Mouse (Mus musculus) liver, embryonic 11.5 days (tissue): ENCODE data around the gene Swt1. TPM values are rescaled to one million over a fixed set of nuclear protein-coding genes. Genes with fewer than 3 reads are reported as not detected.
"Not testable (repeated sequence)": the region's sequence is repeated elsewhere in the genome, so short reads cannot be mapped to it uniquely, and the experiment has no call there.

Experiments used
- ATAC-seq: fragments of 200-750 bp; cut with Nextera tagmentation; replicated peaks from 2 replicates; pipeline ENCODE4 v1.8.0; 2017; ENCODE audit warnings: moderate number of reproducible peaks, mild to moderate bottlenecking, moderate TSS enrichment, moderate library complexity; ENCODE audit not compliant: low FRiP score
- DNase-seq: peaks from one replicate; pipeline ENCODE4 v3.0.0-alpha.2; 2017; ENCODE audit warnings: low spot score
- H3K27ac ChIP-seq: fragments of 300-500 bp; sonication (generic); 2 replicates; pipeline ENCODE4 v1.5.1; 2014; ENCODE audit warnings: mild to moderate bottlenecking, low read depth, low read length, control low read depth
- H3K27me3 ChIP-seq: fragments of 300-500 bp; sonication (generic); replicated peaks from 2 replicates; pipeline ENCODE4 v1.6.1; 2014; ENCODE audit warnings: low read length, mixed read lengths; ENCODE audit not compliant: control insufficient read depth, insufficient read depth
- H3K36me3 ChIP-seq: fragments of 300-500 bp; sonication (generic); 2 replicates; pipeline ENCODE4 v1.6.1; 2014; ENCODE audit warnings: mild to moderate bottlenecking, low read length, moderate library complexity, mixed read lengths; ENCODE audit not compliant: control insufficient read depth, insufficient read depth
- H3K4me1 ChIP-seq: fragments of 300-500 bp; sonication (generic); replicated peaks from 2 replicates; pipeline ENCODE4 v1.6.1; 2014; ENCODE audit warnings: low read length, mixed read lengths; ENCODE audit not compliant: control insufficient read depth, insufficient read depth
- H3K4me2 ChIP-seq: fragments of 300-500 bp; sonication (generic); 2 replicates; pipeline ENCODE4 v1.6.1; 2014; ENCODE audit warnings: mild to moderate bottlenecking, control low read depth, moderate library complexity
- H3K4me3 ChIP-seq: fragments of 300-500 bp; sonication (generic); 2 replicates; pipeline ENCODE4 v1.5.1; 2014; ENCODE audit warnings: low read depth, low read length, control low read depth
- H3K9ac ChIP-seq: fragments of 300-500 bp; sonication (generic); 2 replicates; pipeline ENCODE4 v1.6.1; 2014; ENCODE audit warnings: low read depth, low read length, control low read depth
- H3K9me3 ChIP-seq: fragments of 300-500 bp; sonication (generic); 2 replicates; pipeline ENCODE4 v1.6.1; 2016; ENCODE audit warnings: low read length, inconsistent platforms, mixed read lengths; ENCODE audit not compliant: control insufficient read depth
- WGBS: fragments of 180-500 bp; shearing (Covaris S2); extraction: QIAGEN DNeasy Blood & Tissue Kit; methylation state at CpG from one replicate; pipeline ENCODE4 v1.1.7; 2014; 5-methylcytosine and 5-hydroxymethylcytosine counted together
- polyA plus RNA-seq: library from polyadenylated mRNA; unstranded; fragments of >200 nt; fragmentation: Nextera tagmentation; extraction: Ambion mirVana; gene quantifications from 2 replicates; pipeline ENCODE4 v1.2.1, GENCODE M21; 2014

The Swt1 gene
- polyA plus RNA-seq, result 19.1 and 20.7 TPM in 2 replicates

GRCm38 (mm10) chr1:151428263-151429221, at the start of gene Swt1, which contains the start of gene Trmt1l:
TSS of gene Swt1 (minus strand) at chr1:151428455.
TSS of gene Trmt1l (plus strand) at chr1:151428542.
- Histone ChIP-seq H3K4me3 (peak within 1 kb of the TSS; percentile 83), H3K36me3 (no peaks in the 10 kb centered on the region), H3K4me2 (peak within 1 kb of the TSS; percentile 80), H3K4me1 (peaks cover 9% of the 10 kb centered on the region), H3K9me3 (no peaks in the 10 kb centered on the region), H3K9ac (peak within 1 kb of the TSS; percentile 96), H3K27me3 (no peaks in the 10 kb centered on the region), H3K27ac (peak within 1 kb of the TSS; percentile 88)
- ATAC-seq, result peak; percentile 98
- peak; percentile 93 for DNase-seq
- under 1% methylated on average over 74 of the region's 74 CpGs for WGBS

DNA sequence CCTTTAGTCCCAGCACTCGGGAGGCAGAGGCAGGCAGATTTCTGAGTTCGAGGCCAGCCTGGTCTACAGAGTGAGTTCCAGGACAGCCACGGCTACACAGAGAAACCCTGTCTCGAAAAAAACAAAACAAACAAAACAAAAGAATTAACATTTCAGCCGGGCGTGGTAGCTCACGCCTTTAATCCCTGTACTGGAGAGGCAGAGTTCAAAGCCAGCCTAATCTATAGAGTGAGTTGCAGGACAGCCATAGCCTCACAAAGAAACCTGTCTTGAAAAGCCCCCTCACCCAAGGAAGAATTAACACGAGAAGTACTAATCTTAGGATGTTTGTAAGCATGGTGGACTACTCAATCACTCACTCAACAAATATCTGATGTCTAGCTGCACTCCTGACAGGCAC, 44.1 kb upstream of the Swt1 start:
- H3K4me3 ChIP-seq, H3K9ac ChIP-seq, ATAC-seq, H3K27me3 ChIP-seq, H3K9me3 ChIP-seq, H3K4me1 ChIP-seq, H3K27ac ChIP-seq, DNase-seq, H3K4me2 ChIP-seq: not testable (repeated sequence)
- H3K36me3 ChIP-seq, result peaks cover 35% of the 10 kb centered on the region
- 89% methylated on average over 8 of the region's 8 CpGs for WGBS

DNA sequence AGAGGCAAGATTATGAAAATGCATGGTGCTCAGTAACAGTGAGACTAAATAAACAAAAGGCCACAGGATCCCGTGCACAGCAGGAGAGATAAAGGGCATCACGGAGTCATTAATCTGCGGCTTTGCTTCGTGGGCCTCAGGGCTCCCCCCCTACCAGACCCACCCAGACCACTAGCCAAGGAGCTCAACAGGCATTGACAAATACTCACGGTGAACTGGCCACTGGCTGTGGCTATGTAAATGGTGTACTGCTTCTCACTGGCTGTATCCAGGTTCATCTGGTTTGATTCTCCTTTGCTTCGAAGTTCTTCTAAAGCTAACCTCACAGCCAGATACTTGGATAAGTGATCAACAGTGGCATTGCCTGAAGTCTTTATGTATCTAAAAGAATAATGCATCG, 43.2 kb upstream of the Swt1 start:
- WGBS, result 68% methylated on average over 7 of the region's 7 CpGs
- H3K27me3 ChIP-seq, result no peaks in the 10 kb centered on the region
- no peaks in the 10 kb centered on the region for H3K4me1 ChIP-seq
- no peak overlapping the region for H3K4me3 ChIP-seq
- H3K27ac ChIP-seq, result no peak overlapping the region
- H3K9ac ChIP-seq, result no peak overlapping the region
- ATAC-seq, result no peak
- no peak for DNase-seq
- peaks cover 30% of the 10 kb centered on the region for H3K36me3 ChIP-seq
- no peaks in the 10 kb centered on the region for H3K9me3 ChIP-seq
- no peak overlapping the region for H3K4me2 ChIP-seq

GRCm38 (mm10) chr1:151466571-151466970, 38.3 kb upstream of the Swt1 start:
- 85% methylated on average over 4 of the region's 4 CpGs for WGBS
- Histone ChIP-seq H3K27ac (no peak overlapping the region), H3K4me1 (no peaks in the 10 kb centered on the region), H3K36me3 (peaks cover 5% of the 10 kb centered on the region; the same call in 1 of the 2 replicates), H3K9me3 (no peaks in the 10 kb centered on the region), H3K9ac (no peak overlapping the region), H3K4me2 (no peak overlapping the region), H3K27me3 (no peaks in the 10 kb centered on the region), H3K4me3 (no peak overlapping the region)
- no peak for DNase-seq
- ATAC-seq, result 0 out of 2 replicates have a peak, but pooled peaks have one; percentile 12

GRCm38 (mm10) chr1:151464914-151465313, 36.7 kb upstream of the Swt1 start:
- H3K27me3 ChIP-seq, result no peaks in the 10 kb centered on the region
- H3K9me3 ChIP-seq, result no peaks in the 10 kb centered on the region
- H3K4me2 ChIP-seq, result no peak overlapping the region
- no peak overlapping the region for H3K4me3 ChIP-seq
- WGBS, result 72% methylated on average over 4 of the region's 4 CpGs
- no peak for ATAC-seq
- H3K9ac ChIP-seq, result no peak overlapping the region
- H3K4me1 ChIP-seq, result no peaks in the 10 kb centered on the region
- no peak overlapping the region for H3K27ac ChIP-seq
- peaks cover 2% of the 10 kb centered on the region; the same call in 1 of the 2 replicates for H3K36me3 ChIP-seq
- no peak for DNase-seq

DNA sequence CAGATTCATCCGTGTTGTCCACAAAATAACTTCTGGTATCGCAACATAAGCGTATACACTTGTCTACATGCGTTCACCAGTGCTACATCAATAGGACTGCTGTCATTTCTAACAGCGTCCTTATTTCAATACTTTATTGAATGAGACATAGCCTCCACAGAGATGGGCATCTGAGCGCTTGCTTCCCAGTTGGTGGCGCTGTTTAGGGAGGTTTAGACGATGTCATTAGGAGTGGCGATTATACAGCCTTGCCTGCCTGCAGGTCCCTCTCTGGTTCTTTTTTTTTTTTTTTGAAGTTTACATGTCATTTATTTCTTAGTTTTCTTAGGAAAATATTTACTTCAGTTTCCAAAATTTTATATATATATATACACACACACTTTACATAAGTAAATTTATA, 33.0 kb upstream of the Swt1 start:
- WGBS, result 83% methylated on average over 9 of the region's 9 CpGs
- DNase-seq (no peak), ATAC-seq (no peak)
- no peaks in the 10 kb centered on the region for H3K27me3 ChIP-seq
- no peak overlapping the region for H3K4me2 ChIP-seq
- peaks cover 10% of the 10 kb centered on the region for H3K36me3 ChIP-seq
- H3K27ac ChIP-seq, result no peak overlapping the region
- H3K9me3 ChIP-seq, result no peaks in the 10 kb centered on the region
- no peak overlapping the region for H3K9ac ChIP-seq
- no peaks in the 10 kb centered on the region for H3K4me1 ChIP-seq
- H3K4me3 ChIP-seq, result no peak overlapping the region

DNA sequence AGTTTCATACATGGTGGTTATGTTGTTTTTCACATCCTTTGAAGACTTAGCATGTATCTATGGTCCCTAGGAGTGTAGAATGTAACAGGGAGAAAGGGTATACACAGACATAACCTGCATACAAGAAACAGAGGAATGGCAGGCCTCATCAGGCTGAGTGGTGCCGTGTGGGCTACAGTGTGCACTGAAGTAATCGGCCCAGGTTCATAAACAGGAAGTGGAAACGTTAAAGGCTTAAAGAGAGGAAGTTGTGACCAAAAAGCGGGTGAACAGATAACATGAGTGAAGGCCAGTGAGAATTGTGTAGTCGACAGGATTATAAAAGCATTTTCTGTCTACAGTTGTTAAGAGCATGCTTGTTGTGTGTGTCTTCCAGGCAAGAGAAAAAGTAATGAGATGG, 28.8 kb upstream of the Swt1 start:
- Histone ChIP-seq H3K27me3 (no peaks in the 10 kb centered on the region), H3K4me3 (no peak overlapping the region), H3K9me3 (no peaks in the 10 kb centered on the region), H3K4me2 (no peak overlapping the region), H3K27ac (no peak overlapping the region), H3K9ac (no peak overlapping the region), H3K36me3 (peaks cover 30% of the 10 kb centered on the region), H3K4me1 (no peaks in the 10 kb centered on the region)
- 49% methylated on average over 5 of the region's 5 CpGs for WGBS
- DNase-seq (no peak), ATAC-seq (no peak)

DNA sequence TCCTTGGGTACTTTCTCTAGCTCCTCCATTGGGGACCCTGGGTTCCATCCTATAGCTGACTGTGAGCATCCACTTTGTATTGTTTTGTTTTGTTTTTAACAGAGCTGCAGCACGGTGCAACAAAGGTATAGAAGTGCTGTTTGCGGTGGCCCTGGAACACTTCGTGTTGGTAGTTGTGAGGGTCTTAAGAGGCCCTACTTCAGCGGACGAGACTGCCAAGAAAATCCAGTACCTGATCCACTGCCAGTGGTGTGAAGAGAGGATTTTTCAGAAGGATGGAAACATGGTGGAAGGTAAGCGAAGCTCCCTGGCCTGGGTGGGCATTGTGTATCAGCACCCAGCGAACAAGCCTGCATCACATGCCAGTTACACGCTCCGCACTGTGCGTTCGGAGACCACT, 23.7 kb upstream of the Swt1 start:
- 93% methylated on average over 11 of the region's 11 CpGs for WGBS
- ATAC-seq (no peak), DNase-seq (no peak)
- Histone ChIP-seq H3K27ac (no peak overlapping the region), H3K27me3 (no peaks in the 10 kb centered on the region), H3K4me3 (no peak overlapping the region), H3K4me2 (no peak overlapping the region), H3K9ac (no peak overlapping the region), H3K4me1 (no peaks in the 10 kb centered on the region), H3K9me3 (no peaks in the 10 kb centered on the region), H3K36me3 (peaks cover 33% of the 10 kb centered on the region)

DNA sequence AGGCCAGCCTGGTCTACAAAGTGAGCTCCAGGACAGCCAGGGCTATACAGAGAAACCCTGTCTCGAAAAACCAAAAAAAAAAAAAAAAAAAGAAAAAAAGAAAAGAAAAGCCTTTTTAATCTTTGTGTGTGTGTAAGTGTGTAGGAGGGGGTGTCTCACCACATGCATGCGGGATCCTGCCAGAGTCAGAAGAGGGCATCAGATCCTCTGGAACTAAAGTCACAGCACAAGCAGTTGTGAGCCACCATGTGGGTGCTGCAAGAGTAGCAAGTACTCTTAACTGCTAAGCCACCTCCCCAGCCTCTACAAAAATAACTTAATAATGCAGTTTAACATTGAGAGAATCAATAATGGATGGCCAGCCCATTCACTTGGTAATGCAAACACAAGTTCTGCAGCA, 22.6 kb upstream of the Swt1 start:
- WGBS, result 96% methylated on average over 1 of the region's 2 CpGs
- H3K9ac ChIP-seq, result no peak overlapping the region
- no peak for ATAC-seq
- peaks cover 41% of the 10 kb centered on the region for H3K36me3 ChIP-seq
- no peak overlapping the region for H3K4me2 ChIP-seq
- no peaks in the 10 kb centered on the region for H3K4me1 ChIP-seq
- no peak for DNase-seq
- no peaks in the 10 kb centered on the region for H3K27me3 ChIP-seq
- H3K4me3 ChIP-seq, result no peak overlapping the region
- H3K9me3 ChIP-seq, result no peaks in the 10 kb centered on the region
- H3K27ac ChIP-seq, result no peak overlapping the region
